Mouse (Mus musculus): ENCODE data around the gene Plpp2. TPM values are rescaled to one million over a fixed set of nuclear protein-coding genes. Genes with fewer than 3 reads are reported as not detected.
A peak's percentile ranks its signal among the peaks of the same experiment; 100 is the strongest.

Gene Plpp2
- polyA plus RNA-seq (2015; fragmentation: Nextera tagmentation; extraction: Ambion mirVana) = 10.9 and 13.1 TPM in 2 replicates

GRCm38 (mm10) chr10:79533126-79533911 lies at the start of gene Plpp2:
Plpp2 (minus strand) TSS chr10:79533796.
- H3K36me3 ChIP-seq = peaks cover 18% of the 10 kb centered on the region; the same call in 1 of the 2 replicates
- H3K27ac ChIP-seq (replicated peaks) = no peak within 1 kb of the TSS; the same call in 1 of the 2 replicates
- H3K9ac ChIP-seq = peak within 1 kb of the TSS; percentile 83
- peaks cover 14% of the 10 kb centered on the region for H3K27me3 ChIP-seq (replicated peaks)
- H3K4me1 ChIP-seq = peaks cover 10% of the 10 kb centered on the region
- peak within 1 kb of the TSS; percentile 99 for H3K4me2 ChIP-seq
- WGBS = under 1% methylated on average over 52 of the region's 52 CpGs
- no peaks in the 10 kb centered on the region for H3K9me3 ChIP-seq
- ATAC-seq (ENCODE audit: extremely low read depth, insufficient number of reproducible peaks, low FRiP score, low TSS enrichment) = peak; percentile 51; the same call in 1 of the 2 replicates
- H3K4me3 ChIP-seq = peak within 1 kb of the TSS; percentile 72

DNA sequence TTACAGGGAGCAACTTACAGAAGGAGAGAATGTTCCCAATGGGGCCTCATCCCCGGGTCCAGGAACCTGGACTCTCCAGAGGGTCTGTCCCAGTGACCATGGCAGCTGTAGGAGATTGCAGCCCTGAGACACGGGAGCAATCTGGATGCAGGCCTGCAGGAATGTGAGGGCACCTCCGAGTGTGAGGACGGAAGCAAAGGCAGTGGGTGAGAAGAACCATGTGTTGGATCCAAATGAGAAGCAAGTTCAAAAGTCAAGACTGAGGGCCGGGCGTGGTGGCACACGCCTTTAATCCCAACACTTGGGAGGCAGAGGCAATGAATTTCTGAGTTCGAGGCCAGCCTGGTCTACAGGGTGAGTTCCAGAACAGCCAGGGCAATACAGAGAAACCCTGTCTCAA lies 47.9 kb upstream of the Plpp2 start:
- ATAC-seq (ENCODE audit: extremely low read depth, insufficient number of reproducible peaks, low FRiP score, low TSS enrichment) = no peak
- H3K9me3 ChIP-seq = no peaks in the 10 kb centered on the region
- H3K27ac ChIP-seq (replicated peaks) = no peak overlapping the region
- no peak overlapping the region for H3K4me2 ChIP-seq
- H3K4me1 ChIP-seq = no peaks in the 10 kb centered on the region
- H3K36me3 ChIP-seq = no peaks in the 10 kb centered on the region
- 77% methylated on average over 8 of the region's 8 CpGs for WGBS
- peaks cover 19% of the 10 kb centered on the region for H3K27me3 ChIP-seq (replicated peaks)
- no peak overlapping the region for H3K9ac ChIP-seq
- H3K4me3 ChIP-seq = no peak overlapping the region

DNA sequence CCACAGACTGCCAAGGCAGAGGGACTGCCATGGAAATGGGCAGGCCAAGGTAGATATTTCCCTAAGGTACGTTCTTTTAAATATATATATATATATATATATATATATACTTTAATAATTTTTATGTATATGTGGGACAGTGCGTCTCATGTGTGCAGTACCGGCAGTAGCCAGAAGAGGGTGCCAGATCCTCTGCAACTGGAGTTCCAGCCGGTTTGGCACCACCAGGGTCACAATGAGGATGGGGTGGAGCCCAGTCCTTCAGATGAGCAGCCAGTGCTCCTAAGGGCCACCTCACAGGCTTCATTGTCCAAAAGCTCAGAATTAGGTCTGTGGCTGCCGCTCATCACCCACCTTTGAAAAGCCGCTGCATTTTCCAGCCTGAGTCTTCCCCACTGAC lies 47.2 kb upstream of the Plpp2 start:
- no peak for ATAC-seq (ENCODE audit: extremely low read depth, insufficient number of reproducible peaks, low FRiP score, low TSS enrichment)
- Histone ChIP-seq H3K9ac (no peak overlapping the region), H3K4me3 (no peak overlapping the region), H3K36me3 (no peaks in the 10 kb centered on the region), H3K4me2 (no peak overlapping the region), H3K4me1 (no peaks in the 10 kb centered on the region), H3K9me3 (no peaks in the 10 kb centered on the region), H3K27me3 (replicated peaks) (peaks cover 17% of the 10 kb centered on the region), H3K27ac (replicated peaks) (no peak overlapping the region)
- 39% methylated on average over 6 of the region's 6 CpGs for WGBS

DNA sequence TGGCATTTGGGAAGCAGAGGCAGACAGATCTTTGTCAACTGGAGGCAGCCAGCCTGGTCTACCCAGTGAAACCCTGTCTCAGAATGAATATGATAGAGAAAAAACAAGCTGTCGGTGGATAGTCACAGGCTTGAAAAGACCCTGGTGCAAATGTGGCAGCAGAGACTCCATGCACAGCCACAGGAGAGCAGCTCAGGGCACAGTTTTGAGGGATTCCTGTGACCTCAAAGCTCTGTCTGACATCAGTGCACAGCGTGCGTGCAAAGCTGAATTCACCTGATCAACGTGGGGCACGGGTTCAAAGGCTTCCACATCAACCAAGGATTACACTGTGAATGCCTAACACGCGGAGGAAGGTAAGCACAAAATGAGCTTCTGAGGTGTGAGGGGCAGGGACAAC lies 46.8 kb upstream of the Plpp2 start:
- 60% methylated on average over 7 of the region's 7 CpGs for WGBS

GRCm38 (mm10) chr10:79579781-79580180 lies 46.2 kb upstream of the Plpp2 start:
- WGBS = 74% methylated on average over 12 of the region's 12 CpGs
- H3K27me3 ChIP-seq (replicated peaks) = peaks cover 17% of the 10 kb centered on the region
- H3K4me2 ChIP-seq = no peak overlapping the region
- no peak for ATAC-seq (ENCODE audit: extremely low read depth, insufficient number of reproducible peaks, low FRiP score, low TSS enrichment)
- no peaks in the 10 kb centered on the region for H3K36me3 ChIP-seq
- H3K4me1 ChIP-seq = no peaks in the 10 kb centered on the region
- H3K9me3 ChIP-seq = no peaks in the 10 kb centered on the region
- H3K9ac ChIP-seq = no peak overlapping the region
- no peak overlapping the region for H3K4me3 ChIP-seq
- no peak overlapping the region for H3K27ac ChIP-seq (replicated peaks)

More for the DNA sequence above, 46.8 kb upstream of the Plpp2 start:
- Histone ChIP-seq H3K4me1 (no peaks in the 10 kb centered on the region), H3K4me3 (no peak overlapping the region), H3K27me3 (replicated peaks) (peaks cover 17% of the 10 kb centered on the region), H3K9ac (no peak overlapping the region), H3K36me3 (no peaks in the 10 kb centered on the region), H3K4me2 (no peak overlapping the region), H3K27ac (replicated peaks) (no peak overlapping the region), H3K9me3 (no peaks in the 10 kb centered on the region)
- ATAC-seq (ENCODE audit: extremely low read depth, insufficient number of reproducible peaks, low FRiP score, low TSS enrichment) = no peak

DNA sequence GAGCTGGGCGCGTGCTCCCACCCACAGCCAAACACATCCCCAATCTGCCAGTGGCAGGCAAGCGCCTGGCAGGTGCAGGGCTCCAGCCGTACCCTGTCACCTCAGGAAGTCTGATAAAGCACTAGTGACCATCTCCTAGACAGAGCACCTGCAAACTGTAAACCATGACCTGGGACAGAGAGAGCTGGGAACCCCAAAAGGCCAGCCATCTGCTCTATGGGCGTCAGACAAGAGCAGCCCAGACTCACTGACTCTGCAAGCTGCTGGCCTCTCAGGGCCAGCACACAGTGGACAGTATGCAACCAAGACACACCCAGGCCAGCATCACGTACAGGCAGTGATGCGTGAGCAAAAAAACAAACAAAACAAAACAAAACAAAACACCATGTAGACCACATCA lies 45.3 kb upstream of the Plpp2 start:
- ATAC-seq (ENCODE audit: extremely low read depth, insufficient number of reproducible peaks, low FRiP score, low TSS enrichment) = no peak

GRCm38 (mm10) chr10:79578276-79578675 lies 44.7 kb upstream of the Plpp2 start:
- no peak overlapping the region for H3K9ac ChIP-seq
- H3K4me3 ChIP-seq = no peak overlapping the region
- H3K4me1 ChIP-seq = no peaks in the 10 kb centered on the region
- peaks cover 15% of the 10 kb centered on the region for H3K27me3 ChIP-seq (replicated peaks)
- no peak overlapping the region for H3K4me2 ChIP-seq
- no peaks in the 10 kb centered on the region for H3K36me3 ChIP-seq
- H3K9me3 ChIP-seq = no peaks in the 10 kb centered on the region
- WGBS = 69% methylated on average over 9 of the region's 9 CpGs
- ATAC-seq (ENCODE audit: extremely low read depth, insufficient number of reproducible peaks, low FRiP score, low TSS enrichment) = no peak
- no peak overlapping the region for H3K27ac ChIP-seq (replicated peaks)

More for the DNA sequence above, 45.3 kb upstream of the Plpp2 start:
- peaks cover 17% of the 10 kb centered on the region for H3K27me3 ChIP-seq (replicated peaks)
- no peaks in the 10 kb centered on the region for H3K36me3 ChIP-seq
- WGBS = 64% methylated on average over 7 of the region's 7 CpGs
- H3K9me3 ChIP-seq = no peaks in the 10 kb centered on the region
- H3K4me1 ChIP-seq = no peaks in the 10 kb centered on the region
- no peak overlapping the region for H3K4me3 ChIP-seq
- no peak overlapping the region for H3K9ac ChIP-seq
- H3K27ac ChIP-seq (replicated peaks) = no peak overlapping the region
- no peak overlapping the region for H3K4me2 ChIP-seq

GRCm38 (mm10) chr10:79577376-79577775 lies 43.8 kb upstream of the Plpp2 start:
- H3K27ac ChIP-seq (replicated peaks) = no peak overlapping the region
- no peak for ATAC-seq (ENCODE audit: extremely low read depth, insufficient number of reproducible peaks, low FRiP score, low TSS enrichment)

DNA sequence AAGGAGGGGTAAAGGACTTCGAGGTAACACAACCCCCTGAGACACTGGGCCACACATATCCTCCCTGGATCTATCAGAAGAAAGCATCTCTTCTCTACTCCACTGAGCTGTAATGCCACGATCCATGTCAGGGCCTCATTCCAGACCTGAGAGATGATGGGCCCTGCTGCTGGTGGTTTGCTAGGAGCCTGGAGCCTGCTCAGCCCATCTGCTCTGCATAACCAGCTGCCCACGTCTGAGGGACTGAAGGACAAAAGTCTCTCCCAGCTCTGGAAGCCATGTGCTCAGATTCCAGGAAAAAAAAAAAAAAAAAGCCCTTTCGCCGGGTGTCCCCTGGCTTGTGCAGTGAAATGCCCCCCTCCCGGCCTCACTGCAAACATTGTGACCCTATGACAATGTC lies 42.2 kb upstream of the Plpp2 start:
- Histone ChIP-seq H3K4me3 (no peak overlapping the region), H3K36me3 (no peaks in the 10 kb centered on the region), H3K9ac (no peak overlapping the region), H3K4me1 (no peaks in the 10 kb centered on the region), H3K4me2 (no peak overlapping the region), H3K9me3 (no peaks in the 10 kb centered on the region), H3K27me3 (replicated peaks) (peaks cover 13% of the 10 kb centered on the region), H3K27ac (replicated peaks) (no peak overlapping the region)
- WGBS = 60% methylated on average over 6 of the region's 6 CpGs
- no peak for ATAC-seq (ENCODE audit: extremely low read depth, insufficient number of reproducible peaks, low FRiP score, low TSS enrichment)

More at GRCm38 (mm10) chr10:79577376-79577775, 43.8 kb upstream of the Plpp2 start:
- Histone ChIP-seq H3K4me2 (no peak overlapping the region), H3K9me3 (no peaks in the 10 kb centered on the region), H3K4me3 (no peak overlapping the region), H3K4me1 (no peaks in the 10 kb centered on the region), H3K36me3 (no peaks in the 10 kb centered on the region), H3K9ac (no peak overlapping the region), H3K27me3 (replicated peaks) (peaks cover 13% of the 10 kb centered on the region)
- 64% methylated on average over 4 of the region's 4 CpGs for WGBS

DNA sequence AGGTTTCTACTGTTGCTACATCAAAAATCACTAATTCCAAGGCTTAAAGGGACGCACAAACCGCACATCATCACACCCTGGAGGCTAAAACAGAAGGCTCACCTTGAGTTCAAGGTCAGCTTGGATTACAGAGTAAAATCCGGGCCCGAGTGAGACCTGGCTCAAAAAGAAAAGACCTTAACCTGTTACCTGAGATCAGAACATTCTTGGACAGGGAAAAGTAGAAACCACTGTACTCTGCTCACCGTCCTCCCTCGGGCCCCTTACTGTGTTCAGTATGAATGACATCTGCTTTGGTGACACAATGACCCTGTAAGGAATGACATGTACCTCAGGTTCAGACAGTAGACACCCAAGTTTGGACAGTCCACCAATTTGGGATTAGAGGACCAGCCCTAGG lies 41.2 kb upstream of the Plpp2 start:
- Histone ChIP-seq H3K4me1 (no peaks in the 10 kb centered on the region), H3K4me3 (no peak overlapping the region), H3K27me3 (replicated peaks) (peaks cover 11% of the 10 kb centered on the region), H3K27ac (replicated peaks) (no peak overlapping the region), H3K9me3 (no peaks in the 10 kb centered on the region), H3K36me3 (no peaks in the 10 kb centered on the region), H3K9ac (no peak overlapping the region), H3K4me2 (no peak overlapping the region)
- 81% methylated on average over 6 of the region's 6 CpGs for WGBS
- ATAC-seq (ENCODE audit: extremely low read depth, insufficient number of reproducible peaks, low FRiP score, low TSS enrichment) = no peak

DNA sequence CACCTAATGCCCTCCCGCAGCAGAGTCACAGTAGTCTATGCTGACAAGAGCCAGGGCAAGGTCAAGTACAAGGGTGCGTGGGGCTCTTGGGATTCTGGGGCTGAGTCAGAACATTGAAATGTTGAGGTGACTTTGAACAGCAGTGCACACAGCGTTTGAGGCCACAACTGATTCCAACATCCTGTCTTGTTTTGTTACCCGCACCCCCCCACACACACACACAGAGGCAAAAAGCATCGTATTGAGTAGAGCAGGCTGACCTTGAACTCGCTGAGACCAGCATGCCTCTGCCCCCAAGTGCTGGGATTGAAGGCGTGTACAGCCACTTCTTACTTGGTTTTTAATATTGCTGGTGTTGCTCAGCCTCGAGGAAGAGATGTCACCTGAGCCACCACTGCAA lies 40.8 kb upstream of the Plpp2 start:
- 69% methylated on average over 8 of the region's 8 CpGs for WGBS
- Histone ChIP-seq H3K27me3 (replicated peaks) (peaks cover 6% of the 10 kb centered on the region), H3K36me3 (no peaks in the 10 kb centered on the region), H3K4me3 (no peak overlapping the region), H3K4me1 (no peaks in the 10 kb centered on the region), H3K9me3 (no peaks in the 10 kb centered on the region), H3K27ac (replicated peaks) (no peak overlapping the region), H3K4me2 (no peak overlapping the region), H3K9ac (no peak overlapping the region)
- ATAC-seq (ENCODE audit: extremely low read depth, insufficient number of reproducible peaks, low FRiP score, low TSS enrichment) = no peak

DNA sequence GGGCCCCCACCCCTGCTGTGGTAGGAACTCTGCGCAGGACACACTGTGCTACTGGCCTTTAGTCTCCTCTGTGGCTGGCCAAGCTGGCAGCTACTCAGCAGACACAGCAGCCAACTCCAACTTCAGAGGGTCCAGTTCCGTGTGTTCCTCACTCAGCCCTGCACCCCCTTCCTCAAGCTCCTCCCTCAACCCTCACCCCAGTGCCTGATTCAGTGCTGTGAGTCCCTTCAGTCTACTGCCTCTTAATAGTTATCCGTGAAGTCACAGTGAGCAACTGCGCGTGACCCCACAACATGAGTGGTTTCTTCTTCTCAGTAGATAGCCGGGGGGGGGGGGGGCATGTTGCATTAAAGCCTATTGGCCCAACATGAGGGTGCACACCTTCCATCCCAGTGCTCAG lies 40.0 kb upstream of the Plpp2 start:
- ATAC-seq (ENCODE audit: extremely low read depth, insufficient number of reproducible peaks, low FRiP score, low TSS enrichment) = no peak
- Histone ChIP-seq H3K27ac (replicated peaks) (no peak overlapping the region), H3K36me3 (no peaks in the 10 kb centered on the region), H3K4me3 (no peak overlapping the region), H3K4me1 (no peaks in the 10 kb centered on the region), H3K4me2 (no peak overlapping the region), H3K9me3 (no peaks in the 10 kb centered on the region), H3K9ac (no peak overlapping the region), H3K27me3 (replicated peaks) (peaks cover under 1% of the 10 kb centered on the region; the same call in 1 of the 2 replicates)
- WGBS = 76% methylated on average over 6 of the region's 6 CpGs
